Mouse (Mus musculus) hindbrain, embryonic 16.5 days (tissue): ENCODE data around the gene Cyp2g1. TPM values are rescaled to one million over a fixed set of nuclear protein-coding genes. Genes with fewer than 3 reads are reported as not detected.
"Not testable (repeated sequence)": the region's sequence is repeated elsewhere in the genome, so short reads cannot be mapped to it uniquely, and the experiment has no call there.

Experiments used
- ATAC-seq: fragments of 200-750 bp; cut with Nextera tagmentation; 2 replicates; pipeline ENCODE4 v1.8.0; 2017; ENCODE audit warnings: moderate TSS enrichment, moderate library complexity
- H3K27ac ChIP-seq: fragments of 300-500 bp; sonication (generic); 2 replicates; pipeline ENCODE4 v1.5.1; 2014; ENCODE audit warnings: low read depth, mild to moderate bottlenecking, control low read depth, low read length, moderate library complexity
- H3K27me3 ChIP-seq: fragments of 300-500 bp; sonication (generic); replicated peaks from 2 replicates; pipeline ENCODE4 v1.6.1; 2014; ENCODE audit warnings: low read length; ENCODE audit not compliant: control insufficient read depth, insufficient read depth
- H3K36me3 ChIP-seq: fragments of 300-500 bp; sonication (generic); 2 replicates; pipeline ENCODE4 v1.6.1; 2014; ENCODE audit warnings: mild to moderate bottlenecking, low read length, moderate library complexity, mixed read lengths; ENCODE audit not compliant: control insufficient read depth, insufficient read depth
- H3K4me1 ChIP-seq: fragments of 300-500 bp; sonication (generic); 2 replicates; pipeline ENCODE4 v1.6.1; 2014; ENCODE audit warnings: low read depth, low read length; ENCODE audit not compliant: control insufficient read depth, insufficient read depth
- H3K4me2 ChIP-seq: fragments of 300-500 bp; sonication (generic); 2 replicates; pipeline ENCODE4 v1.6.1; 2014; ENCODE audit warnings: mild to moderate bottlenecking, low read length, control low read depth, moderate library complexity
- H3K4me3 ChIP-seq: fragments of 300-500 bp; sonication (generic); 2 replicates; pipeline ENCODE4 v1.5.1; 2014; ENCODE audit warnings: mild to moderate bottlenecking, low read length, control low read depth, moderate library complexity
- H3K9ac ChIP-seq: fragments of 300-500 bp; sonication (generic); 2 replicates; pipeline ENCODE4 v1.6.1; 2014; ENCODE audit warnings: low read depth, mild to moderate bottlenecking, control low read depth, low read length, moderate library complexity
- H3K9me3 ChIP-seq: fragments of 300-500 bp; sonication (generic); 2 replicates; pipeline ENCODE4 v1.6.1; 2014; ENCODE audit warnings: mild to moderate bottlenecking, low read length, moderate library complexity; ENCODE audit not compliant: control insufficient read depth
- WGBS: fragments of 180-500 bp; shearing (Covaris S2); extraction: QIAGEN DNeasy Blood & Tissue Kit; methylation state at CpG from one replicate; pipeline ENCODE4 v1.1.7; 2014; 5-methylcytosine and 5-hydroxymethylcytosine counted together
- polyA plus RNA-seq: library from polyadenylated mRNA; unstranded; fragments of >200 nt; fragmentation: Nextera tagmentation; extraction: Ambion mirVana; gene quantifications from 2 replicates; pipeline ENCODE4 v1.2.1, GENCODE M21; 2015

The Cyp2g1 gene
- polyA plus RNA-seq, 1 experiment from 2014 or later, result not detected

DNA sequence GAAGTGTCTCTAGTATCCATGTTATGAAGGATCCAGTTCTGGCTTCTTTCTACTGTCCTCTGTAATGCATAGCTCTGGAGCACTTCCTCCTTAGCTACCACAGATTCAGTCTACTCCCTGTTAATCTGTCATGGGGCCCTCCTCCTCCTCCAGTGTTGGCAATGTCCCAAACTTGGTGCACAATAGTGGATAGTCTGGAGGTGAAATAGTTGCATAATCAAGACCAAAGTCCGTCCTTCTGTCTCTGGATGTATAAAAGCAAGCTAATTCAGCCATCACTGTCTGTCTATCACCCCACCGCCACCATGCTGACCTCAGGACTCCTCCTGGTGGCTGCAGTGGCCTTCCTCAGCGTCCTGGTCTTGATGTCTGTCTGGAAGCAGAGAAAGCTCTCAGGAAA lies 26.4 kb downstream of the Cyp2g1 start, which contains the start of gene Cyp2a5:
TSS of gene Cyp2a5 (plus strand) at position 247 of the 400 bp plus-strand sequence.
- not testable (repeated sequence) for H3K9me3 ChIP-seq, H3K27ac ChIP-seq, H3K27me3 ChIP-seq, H3K9ac ChIP-seq, H3K4me3 ChIP-seq, H3K36me3 ChIP-seq, ATAC-seq, H3K4me2 ChIP-seq, H3K4me1 ChIP-seq
- 72% methylated on average over 3 of the region's 3 CpGs for WGBS

DNA sequence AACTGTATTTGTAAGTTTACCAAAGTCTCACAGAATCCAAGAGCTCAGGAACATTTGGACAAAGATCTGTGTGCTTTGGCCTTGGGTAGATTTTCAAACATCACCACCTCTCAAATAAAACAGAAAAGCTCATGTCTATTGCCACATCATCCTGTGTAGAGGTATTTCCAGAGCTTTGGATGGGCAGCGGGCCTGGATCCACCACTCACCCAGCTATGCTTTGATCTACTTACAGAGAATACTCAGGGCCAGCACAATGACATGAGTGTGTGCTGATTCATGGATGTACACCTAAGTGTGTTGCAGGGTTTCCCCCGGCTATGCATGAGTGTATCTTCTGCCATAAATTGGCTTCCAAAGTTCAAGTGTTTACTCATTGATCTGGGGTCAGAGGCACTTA lies 34.7 kb downstream of the Cyp2g1 start:
- not testable (repeated sequence) for H3K4me3 ChIP-seq, H3K9ac ChIP-seq, H3K27me3 ChIP-seq, H3K36me3 ChIP-seq, H3K4me1 ChIP-seq, ATAC-seq, H3K27ac ChIP-seq, H3K4me2 ChIP-seq, H3K9me3 ChIP-seq
- WGBS, result 87% methylated on average over 2 of the region's 2 CpGs

- H3K27ac ChIP-seq, H3K4me2 ChIP-seq, ATAC-seq, H3K4me3 ChIP-seq, H3K36me3 ChIP-seq, H3K27me3 ChIP-seq, H3K9ac ChIP-seq, H3K4me1 ChIP-seq, H3K9me3 ChIP-seq: not testable (repeated sequence)
These were observed 41.4 kb downstream of the Cyp2g1 start for GRCm38 (mm10) chr7:26850063-26850462.

Other genes with a start within 250 kb of the Cyp2g1 start
- not detected in 2 replicates for gene Vmn1r185, start 190.4 kb upstream of the Cyp2g1 start, polyA plus RNA-seq
- not detected in 2 replicates for gene Cyp2b23, start 122.5 kb upstream of the Cyp2g1 start, polyA plus RNA-seq
- gene Cyp2b19, start 51.8 kb upstream of the Cyp2g1 start, polyA plus RNA-seq, result 0.66 and 0.75 TPM in 2 replicates
- 0.90 and 1.2 TPM in 2 replicates for gene Cyp2a5, start 26.4 kb downstream of the Cyp2g1 start, polyA plus RNA-seq
- gene Cyp2a22, start 130.5 kb downstream of the Cyp2g1 start, polyA plus RNA-seq, result not detected in 2 replicates
- gene Cyp2a12, start 220.2 kb downstream of the Cyp2g1 start, polyA plus RNA-seq, result not detected in 2 replicates